Mouse (Mus musculus) neural tube, embryonic 15.5 days (tissue): ENCODE data around the gene Ano5. TPM values are rescaled to one million over a fixed set of nuclear protein-coding genes. Genes with fewer than 3 reads are reported as not detected.
A peak's percentile ranks its signal among the peaks of the same experiment; 100 is the strongest.

ENCODE experiments used
- ATAC-seq: fragments of 200-750 bp; cut with Nextera tagmentation; 2 replicates; pipeline ENCODE4 v1.8.0; 2017; ENCODE audit warnings: mild to moderate bottlenecking, moderate TSS enrichment, moderate library complexity; ENCODE audit not compliant: low FRiP score
- H3K27ac ChIP-seq: fragments of 300-500 bp; sonication (generic); replicated peaks from 2 replicates; pipeline ENCODE4 v1.5.1; 2015; ENCODE audit warnings: mild to moderate bottlenecking, inconsistent platforms
- H3K27me3 ChIP-seq: fragments of 300-500 bp; sonication (generic); replicated peaks from 2 replicates; pipeline ENCODE4 v1.6.1; 2015; ENCODE audit warnings: inconsistent platforms
- H3K36me3 ChIP-seq: fragments of 300-500 bp; sonication (generic); 2 replicates; pipeline ENCODE4 v1.6.1; 2015; ENCODE audit warnings: inconsistent platforms
- H3K4me1 ChIP-seq: fragments of 300-500 bp; sonication (generic); 2 replicates; pipeline ENCODE4 v1.6.1; 2015; ENCODE audit warnings: inconsistent platforms
- H3K4me2 ChIP-seq: fragments of 300-500 bp; sonication (generic); 2 replicates; pipeline ENCODE4 v1.6.1; 2015; ENCODE audit warnings: inconsistent platforms, mild to moderate bottlenecking, moderate library complexity
- H3K4me3 ChIP-seq: fragments of 300-500 bp; sonication (generic); replicated peaks from 2 replicates; pipeline ENCODE4 v1.5.1; 2015; ENCODE audit warnings: mild to moderate bottlenecking, inconsistent platforms
- H3K9ac ChIP-seq: fragments of 300-500 bp; sonication (generic); replicated peaks from 2 replicates; pipeline ENCODE4 v1.6.1; 2015; ENCODE audit warnings: mild to moderate bottlenecking, inconsistent platforms
- H3K9me3 ChIP-seq: fragments of 300-500 bp; sonication (generic); replicated peaks from 2 replicates; pipeline ENCODE4 v1.6.1; 2016; ENCODE audit warnings: inconsistent platforms
- WGBS: fragments of 180-500 bp; shearing (Covaris S2); methylation state at CpG from one replicate; pipeline ENCODE4 v1.1.7; 2015; ENCODE audit warnings: mixed read lengths; 5-methylcytosine and 5-hydroxymethylcytosine counted together
- polyA plus RNA-seq: library from polyadenylated mRNA; unstranded; fragments of >200 nt; fragmentation: Nextera tagmentation; extraction: Ambion mirVana; gene quantifications from 2 replicates; pipeline ENCODE4 v1.2.1, GENCODE M21; 2015

Gene Ano5
- polyA plus RNA-seq, 1 experiment from 2014 or later, result 1.5 TPM

DNA sequence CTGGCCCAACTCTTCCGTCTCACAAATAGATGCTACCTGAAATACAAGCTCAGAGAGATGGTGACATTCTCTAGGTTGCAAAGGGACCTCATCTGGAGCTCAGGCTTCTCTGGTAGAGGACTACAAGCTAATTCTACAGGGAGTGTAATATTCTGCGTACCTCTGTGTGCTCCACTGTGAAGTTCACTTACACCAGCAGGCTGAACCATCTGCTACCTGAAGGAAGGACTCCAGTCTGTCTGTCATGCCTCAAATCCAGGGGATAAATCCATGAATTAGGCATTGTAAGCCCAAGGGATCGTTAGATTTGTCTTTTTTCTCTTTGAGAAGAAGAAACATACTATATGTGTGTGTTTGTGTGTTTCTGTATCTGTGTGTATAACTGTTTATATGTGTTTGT lies 120.3 kb downstream of the Ano5 start:
- Histone ChIP-seq H3K9ac (peak overlapping the region; percentile 23; the same call in 1 of the 2 replicates), H3K27ac (peak overlapping the region; percentile 72), H3K4me2 (peak overlapping the region; percentile 51), H3K9me3 (no peaks in the 10 kb centered on the region), H3K4me3 (peak overlapping the region; percentile 28), H3K4me1 (peaks cover 12% of the 10 kb centered on the region; the same call in 1 of the 2 replicates), H3K36me3 (no peaks in the 10 kb centered on the region), H3K27me3 (peaks cover 20% of the 10 kb centered on the region)
- 61% methylated on average over 3 of the region's 3 CpGs for WGBS
- no peak for ATAC-seq

DNA sequence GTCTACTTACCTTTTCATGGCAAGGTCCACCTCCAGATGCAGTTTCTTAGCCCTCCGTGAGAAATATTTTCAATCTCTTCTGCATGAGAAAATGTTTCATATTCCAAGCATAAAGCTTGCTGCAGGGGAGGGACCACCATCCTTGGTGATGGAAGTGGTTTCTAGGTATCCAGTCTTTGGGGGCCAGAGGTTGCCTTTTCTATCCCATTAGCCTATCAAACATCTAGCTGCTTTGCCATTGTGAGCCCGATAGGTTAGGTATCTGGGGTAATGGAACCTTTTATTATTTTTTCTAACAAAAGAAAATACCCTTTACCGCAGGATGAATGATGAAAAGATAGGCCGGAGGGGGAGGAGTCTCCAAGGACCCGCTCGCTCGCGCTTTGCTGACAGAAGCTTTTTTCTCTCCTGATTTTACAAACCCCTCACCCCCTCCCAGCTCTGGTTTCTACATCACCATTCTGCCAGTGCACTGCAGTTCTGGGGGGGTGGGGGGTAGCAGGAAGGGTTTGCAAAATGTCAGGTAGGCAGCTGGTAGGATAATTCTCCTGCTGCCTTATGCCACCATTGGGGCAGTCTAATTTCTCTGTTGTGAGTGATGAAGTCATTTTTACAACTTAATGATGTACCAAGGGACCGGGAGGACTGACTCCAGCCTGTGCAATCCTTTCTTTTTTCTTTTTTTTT lies 121.9 kb downstream of the Ano5 start:
- H3K4me1 ChIP-seq, result peaks cover 9% of the 10 kb centered on the region; the same call in 1 of the 2 replicates

DNA sequence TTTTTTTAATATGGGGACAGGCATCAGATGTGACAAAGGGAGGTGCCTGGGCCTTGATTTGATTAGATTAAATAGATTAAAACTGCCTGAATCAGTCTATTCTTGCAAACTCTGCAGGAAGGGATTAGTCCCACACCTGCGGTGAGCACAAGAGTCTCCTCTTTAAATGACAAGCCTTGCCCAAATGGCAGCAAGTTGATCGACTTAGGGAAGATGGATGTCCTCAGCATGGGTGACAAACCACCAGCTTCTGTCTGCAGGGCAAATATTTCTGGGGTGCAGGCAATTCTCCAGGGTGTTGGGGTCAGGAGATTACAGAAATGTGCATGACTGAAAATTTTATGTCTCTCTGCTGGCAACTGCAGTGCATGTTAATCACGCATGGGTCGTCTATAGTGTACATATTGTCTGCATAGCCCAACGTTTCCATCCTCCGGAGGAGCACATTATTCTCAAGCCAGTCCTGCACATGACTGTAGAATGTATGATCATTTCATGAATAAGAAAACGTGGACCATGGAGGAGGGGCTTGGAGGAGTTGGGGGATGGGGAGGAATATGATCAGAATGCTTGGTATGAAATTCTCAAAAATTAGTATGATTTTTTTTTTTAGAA lies 122.5 kb downstream of the Ano5 start:
- Histone ChIP-seq H3K4me1 (peaks cover 9% of the 10 kb centered on the region; the same call in 1 of the 2 replicates), H3K27me3 (peaks cover 15% of the 10 kb centered on the region), H3K4me2 (peak overlapping the region; percentile 47), H3K27ac (peak overlapping the region; percentile 81), H3K9ac (no peak overlapping the region), H3K4me3 (peak overlapping the region; percentile 21; the same call in 1 of the 2 replicates), H3K9me3 (no peaks in the 10 kb centered on the region), H3K36me3 (no peaks in the 10 kb centered on the region)
- WGBS, result 6% methylated on average over 7 of the region's 7 CpGs
- ATAC-seq, result peak; percentile 53

More for the DNA sequence above, 121.9 kb downstream of the Ano5 start:
- Histone ChIP-seq H3K4me3 (peak overlapping the region; percentile 21), H3K4me2 (peak overlapping the region; percentile 47), H3K36me3 (no peaks in the 10 kb centered on the region), H3K27me3 (peaks cover 17% of the 10 kb centered on the region), H3K9ac (peak overlapping the region; percentile 24; the same call in 1 of the 2 replicates), H3K9me3 (no peaks in the 10 kb centered on the region), H3K27ac (peak overlapping the region; percentile 81)
- 2% methylated on average over 9 of the region's 9 CpGs for WGBS
- peak; percentile 76 for ATAC-seq

Other genes starting within 250 kb of the Ano5 start
- 101 and 115 TPM in 2 replicates for gene Slc17a6, start 111.0 kb downstream of the Ano5 start, polyA plus RNA-seq